Mouse (Mus musculus) large intestine, adult 2 months (tissue): ENCODE data around the gene Gm49392. TPM values are rescaled to one million over a fixed set of nuclear protein-coding genes. Genes with fewer than 3 reads are reported as not detected.

Experiments
- DNase-seq: peaks from one replicate; pipeline ENCODE4 v3.0.0-alpha.2; 2012; ENCODE audit warnings: low read depth, low spot score
- WGBS: fragments of 180-500 bp; shearing (Covaris S2); methylation state at CpG from one replicate; pipeline ENCODE4 v1.1.7; 2018; 5-methylcytosine and 5-hydroxymethylcytosine counted together
- polyA plus RNA-seq: library from polyadenylated mRNA; depleted of rRNA; stranded (reverse); fragments of >200 nt; gene quantifications from 2 replicates; pipeline ENCODE4 v1.2.3, GENCODE M21; 2012; rRNA removed

The Gm49392 gene
- polyA plus RNA-seq, 1 experiment = 0.15 TPM

DNA sequence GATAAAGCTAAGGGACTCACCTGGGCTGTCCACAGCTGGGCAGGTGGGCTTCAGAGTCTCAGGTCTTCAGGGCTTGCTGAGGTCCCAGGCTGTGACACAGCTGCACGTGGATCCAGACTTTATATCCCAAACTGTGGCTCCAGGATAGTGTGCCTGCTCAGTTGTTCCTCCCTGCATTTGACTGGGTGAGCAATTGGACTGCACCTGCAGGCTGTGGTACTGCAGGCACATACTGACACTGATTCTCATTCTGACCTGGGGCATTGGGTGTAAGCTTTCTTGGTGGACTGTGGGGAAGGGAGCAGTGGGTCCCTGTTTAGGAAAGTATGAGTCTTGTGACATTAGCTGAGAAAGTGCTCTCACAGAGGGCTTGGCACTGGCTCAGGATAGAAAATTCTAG, 93.9 kb downstream of the Gm49392 start, which contains the start of gene Ctsll3:
Gene Ctsll3 (minus strand): TSS at position 101 of the 400 bp plus-strand sequence.
- DNase-seq = no peak
- WGBS = 58% methylated on average over 1 of the region's 1 CpGs

Other genes starting within 250 kb of the Gm49392 start
- not detected in 2 replicates for gene BC051665, start 110.5 kb downstream of the Gm49392 start, polyA plus RNA-seq
- gene Ctsll3, start 94.0 kb downstream of the Gm49392 start, polyA plus RNA-seq = not detected in 2 replicates
- not detected in 2 replicates for gene 4930486L24Rik, start 32.4 kb downstream of the Gm49392 start, polyA plus RNA-seq
- 0.66 and 0.83 TPM in 2 replicates for gene Ctla2b, start 553 bp upstream of the Gm49392 start, polyA plus RNA-seq
- not detected in 2 replicates for gene Tpbpb, start 8.0 kb upstream of the Gm49392 start, polyA plus RNA-seq
- gene Gm49393, start 38.7 kb upstream of the Gm49392 start, polyA plus RNA-seq = not detected in 2 replicates
- gene Gm49391, start 39.7 kb upstream of the Gm49392 start, polyA plus RNA-seq = 0.41 TPM in 1 of 2 replicates, not detected in the other
- 2.5 and 2.8 TPM in 2 replicates for gene Ctla2a, start 39.7 kb upstream of the Gm49392 start, polyA plus RNA-seq
- gene Tpbpa, start 45.1 kb upstream of the Gm49392 start, polyA plus RNA-seq = not detected in 2 replicates
- gene Ctsj, start 109.1 kb upstream of the Gm49392 start, polyA plus RNA-seq = not detected in 2 replicates
- not detected in 2 replicates for gene Ctsq, start 143.7 kb upstream of the Gm49392 start, polyA plus RNA-seq